Mouse (Mus musculus): ENCODE results near the gene Card14. TPM values are rescaled to one million over a fixed set of nuclear protein-coding genes. Genes with fewer than 3 reads are reported as not detected.
A peak's percentile ranks its signal among the peaks of the same experiment; 100 is the strongest.

The Card14 gene
- total RNA-seq, 4 experiments from 2014 or later = 0.09 to 0.27 (median 0.19) TPM

- DNase-seq (ENCODE audit: low spot score in 2 of 2) = no peak
Observed at GRCm38 (mm10) chr11:119300246-119300935, 7.2 kb upstream of the Card14 start.

- no peak for DNase-seq (ENCODE audit: low spot score in 2 of 2)
Observed at GRCm38 (mm10) chr11:119300986-119301385, 6.6 kb upstream of the Card14 start.

GRCm38 (mm10) chr11:119304904-119305712, 2.5 kb upstream of the Card14 start:
- no peak for DNase-seq (ENCODE audit: low spot score in 2 of 2)

- DNase-seq (ENCODE audit: low spot score in 2 of 2) = no peak
Observed at GRCm38 (mm10) chr11:119306762-119307657, 558 bp upstream of the Card14 start.

GRCm38 (mm10) chr11:119307916-119308315, 348 bp downstream of the Card14 start:
- no peak for DNase-seq (ENCODE audit: low spot score in 2 of 2)

GRCm38 (mm10) chr11:119310621-119311020, 3.1 kb downstream of the Card14 start:
- no peak for DNase-seq (ENCODE audit: low spot score in 2 of 2)

GRCm38 (mm10) chr11:119314252-119314936, 6.8 kb downstream of the Card14 start:
- no peak for DNase-seq (ENCODE audit: low spot score in 2 of 2)

GRCm38 (mm10) chr11:119316720-119317119, 9.2 kb downstream of the Card14 start:
- no peak for DNase-seq (ENCODE audit: low spot score in 2 of 2)

GRCm38 (mm10) chr11:119322521-119322920, 15.0 kb downstream of the Card14 start:
- DNase-seq (ENCODE audit: low spot score in 2 of 2) = no peak

- DNase-seq (ENCODE audit: low spot score in 2 of 2) = no peak
Observed at GRCm38 (mm10) chr11:119325068-119325467, 17.5 kb downstream of the Card14 start.

GRCm38 (mm10) chr11:119330592-119330991, 23.0 kb downstream of the Card14 start:
- peak in 1 of 2 experiments; percentile 30 for DNase-seq (ENCODE audit: low spot score in 2 of 2)

- DNase-seq (ENCODE audit: low spot score in 2 of 2) = no peak
Observed at GRCm38 (mm10) chr11:119331970-119332369, 24.4 kb downstream of the Card14 start.

GRCm38 (mm10) chr11:119338271-119339059, 30.9 kb downstream of the Card14 start:
- DNase-seq (ENCODE audit: low spot score in 2 of 2) = no peak

GRCm38 (mm10) chr11:119339179-119339578, 31.6 kb downstream of the Card14 start:
- DNase-seq (ENCODE audit: low spot score in 2 of 2) = no peak

- peak; percentile 52 to 55 for DNase-seq (ENCODE audit: low spot score in 2 of 2)
Observed at GRCm38 (mm10) chr11:119339637-119340036, 32.1 kb downstream of the Card14 start.

GRCm38 (mm10) chr11:119344178-119344577, 36.6 kb downstream of the Card14 start:
- DNase-seq (ENCODE audit: low spot score in 2 of 2) = no peak

GRCm38 (mm10) chr11:119344865-119345264, 37.3 kb downstream of the Card14 start:
- no peak for DNase-seq (ENCODE audit: low spot score in 2 of 2)

- no peak for DNase-seq (ENCODE audit: low spot score in 2 of 2)
Observed at GRCm38 (mm10) chr11:119347125-119347524, 39.6 kb downstream of the Card14 start.

GRCm38 (mm10) chr11:119352113-119352512, 44.5 kb downstream of the Card14 start:
- DNase-seq (ENCODE audit: low spot score in 2 of 2) = no peak

- no peak for DNase-seq (ENCODE audit: low spot score in 2 of 2)
Observed at GRCm38 (mm10) chr11:119353946-119354345, 46.4 kb downstream of the Card14 start.

Measured in left cerebral cortex, adult 8-10 months (tissue).